Mouse (Mus musculus): ENCODE results near the gene Asrgl1.

- no peak for TF ChIP-seq CTCF (IDR thresholded peaks at IDR 0.05; ENCODE audit: borderline replicate concordance, insufficient read depth, low read length)
- no peak for TF ChIP-seq POLR2A (IDR thresholded peaks at IDR 0.05; ENCODE audit: low read depth, low read length)
Observed at GRCm38 (mm10) chr19:9072157-9072530, 63.3 kb downstream of the Asrgl1 start.
